Mouse (Mus musculus) heart, embryonic 14.5 days (tissue): Measurements from ENCODE around the gene Rgs14. TPM values are rescaled to one million over a fixed set of nuclear protein-coding genes. Genes with fewer than 3 reads are reported as not detected.
A peak's percentile ranks its signal among the peaks of the same experiment; 100 is the strongest.

Source experiments
- ATAC-seq: fragments of 200-750 bp; cut with Nextera tagmentation; 2 replicates; pipeline ENCODE4 v1.8.0; 2017; ENCODE audit warnings: low read depth, moderate TSS enrichment; ENCODE audit not compliant: insufficient number of reproducible peaks, insufficient read depth, low FRiP score
- H3K27ac ChIP-seq, 2 experiments: fragments of 200-500 bp in 1 of 2; fragments of 300-500 bp in 1 of 2; sonication (generic) in 1 of 2; replicated peaks in 1 of 2; 2 replicates each; pipeline ENCODE4 v1.5.1; 2012 to 2014; ENCODE audit warnings: low read depth in 2 of 2, low read length in 2 of 2, control low read depth in 1 of 2, mild to moderate bottlenecking in 1 of 2, mixed read lengths in 1 of 2; ENCODE audit not compliant: control insufficient read depth in 1 of 2, insufficient read depth in 1 of 2
- H3K27me3 ChIP-seq: fragments of 300-500 bp; sonication (generic); 2 replicates; pipeline ENCODE4 v1.6.1; 2014; ENCODE audit warnings: mild to moderate bottlenecking, low read length, control low read depth; ENCODE audit not compliant: control insufficient read depth, insufficient read depth
- H3K36me3 ChIP-seq: fragments of 300-500 bp; sonication (generic); 2 replicates; pipeline ENCODE4 v1.6.1; 2014; ENCODE audit warnings: mild to moderate bottlenecking, control low read depth, low read length, mixed read lengths; ENCODE audit not compliant: control insufficient read depth, insufficient read depth
- H3K4me1 ChIP-seq, 2 experiments: fragments of 200-500 bp in 1 of 2; fragments of 300-500 bp in 1 of 2; sonication (generic) in 1 of 2; 2 replicates each; pipeline ENCODE4 v1.6.1; 2012 to 2014; ENCODE audit warnings: low read length in 2 of 2, control low read depth in 1 of 2, mixed read lengths in 1 of 2; ENCODE audit not compliant: control insufficient read depth in 2 of 2, insufficient read depth in 2 of 2
- H3K4me2 ChIP-seq: fragments of 300-500 bp; sonication (generic); 2 replicates; pipeline ENCODE4 v1.6.1; 2014; ENCODE audit warnings: mild to moderate bottlenecking, low read length
- H3K4me3 ChIP-seq, 2 experiments: fragments of 200-500 bp in 1 of 2; fragments of 300-500 bp in 1 of 2; sonication (generic) in 1 of 2; 2 replicates each; pipeline ENCODE4 v1.5.1; 2012 to 2014; ENCODE audit warnings: low read length in 2 of 2, mild to moderate bottlenecking in 2 of 2, control low read depth in 1 of 2, low read depth in 1 of 2, moderate library complexity in 1 of 2; ENCODE audit not compliant: control insufficient read depth in 1 of 2, insufficient read depth in 1 of 2
- H3K9ac ChIP-seq: fragments of 300-500 bp; sonication (generic); 2 replicates; pipeline ENCODE4 v1.6.1; 2014; ENCODE audit warnings: mild to moderate bottlenecking, low read length
- H3K9me3 ChIP-seq: fragments of 300-500 bp; sonication (generic); 2 replicates; pipeline ENCODE4 v1.6.1; 2016; ENCODE audit warnings: low read length, control low read depth; ENCODE audit not compliant: control insufficient read depth
- WGBS: fragments of 180-500 bp; shearing (Covaris S2); extraction: QIAGEN DNeasy Blood & Tissue Kit; methylation state at CpG from one replicate; pipeline ENCODE4 v1.1.7; 2014; 5-methylcytosine and 5-hydroxymethylcytosine counted together
- polyA plus RNA-seq: library from polyadenylated mRNA; unstranded; fragments of >200 nt; fragmentation: Nextera tagmentation; extraction: Ambion mirVana; gene quantifications from 2 replicates; pipeline ENCODE4 v1.2.1, GENCODE M21; 2014

Rgs14 gene
- polyA plus RNA-seq, 1 experiment from 2014 or later: 0.45 TPM

DNA sequence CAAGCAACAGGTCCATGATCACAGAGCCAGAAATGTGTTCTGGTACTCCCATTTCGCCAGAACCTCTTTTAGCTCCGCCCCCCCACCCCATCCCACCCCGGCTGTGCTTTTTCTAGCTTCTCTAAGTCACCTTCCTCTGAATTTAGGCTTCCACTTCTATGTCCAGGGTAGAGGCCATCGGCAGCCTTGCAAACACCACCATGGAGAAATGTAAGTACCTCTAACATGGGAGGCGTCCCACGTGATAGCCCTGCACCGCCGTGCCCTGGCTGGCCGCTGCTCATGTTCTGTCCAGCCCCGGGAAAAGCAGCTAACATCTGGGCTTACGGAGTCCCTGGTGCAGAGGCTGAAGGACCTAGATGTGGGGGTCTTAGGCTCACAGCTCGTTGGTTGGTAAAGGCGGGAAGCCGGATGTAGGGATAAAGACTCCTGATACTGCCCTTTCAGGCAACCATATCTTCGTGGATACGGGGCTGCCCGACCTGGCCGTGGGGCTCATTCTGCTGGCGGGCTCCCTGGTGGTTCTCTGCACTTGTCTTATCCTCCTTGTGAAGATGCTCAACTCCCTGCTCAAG lies 39.1 kb downstream of the Rgs14 start:
- Histone ChIP-seq H3K27ac (no peak overlapping the region), H3K9me3 (no peaks in the 10 kb centered on the region), H3K4me2 (no peak overlapping the region), H3K4me3 (no peak overlapping the region), H3K9ac (no peak overlapping the region), H3K27me3 (peaks cover 53% of the 10 kb centered on the region), H3K36me3 (no peaks in the 10 kb centered on the region), H3K4me1 (no peaks in the 10 kb centered on the region)
- no peak for ATAC-seq
- WGBS: 75% methylated on average over 19 of the region's 19 CpGs

- H3K27ac ChIP-seq: no peak overlapping the region
- no peak overlapping the region for H3K9ac ChIP-seq
- H3K36me3 ChIP-seq: no peaks in the 10 kb centered on the region
- no peaks in the 10 kb centered on the region for H3K9me3 ChIP-seq
- 62% methylated on average over 7 of the region's 7 CpGs for WGBS
- no peak for ATAC-seq
- peaks cover 61% of the 10 kb centered on the region for H3K27me3 ChIP-seq
- peaks cover 0 to 5% of the 10 kb centered on the region in 2 experiments; a peak in 1 of 4 replicates for H3K4me1 ChIP-seq
- no peak overlapping the region for H3K4me2 ChIP-seq
- no peak overlapping the region for H3K4me3 ChIP-seq
Observed at GRCm38 (mm10) chr13:55411826-55412225, 42.3 kb downstream of the Rgs14 start.

GRCm38 (mm10) chr13:55412643-55413307 lies 43.2 kb downstream of the Rgs14 start:
- H3K9ac ChIP-seq: no peak overlapping the region
- H3K4me3 ChIP-seq: no peak overlapping the region
- no peaks in the 10 kb centered on the region for H3K9me3 ChIP-seq
- WGBS: 78% methylated on average over 13 of the region's 13 CpGs
- ATAC-seq: no peak
- H3K4me2 ChIP-seq: no peak overlapping the region
- H3K27ac ChIP-seq: no peak overlapping the region
- peaks cover 0 to 5% of the 10 kb centered on the region in 2 experiments; a peak in 1 of 4 replicates for H3K4me1 ChIP-seq
- H3K27me3 ChIP-seq: peaks cover 67% of the 10 kb centered on the region
- H3K36me3 ChIP-seq: no peaks in the 10 kb centered on the region

- H3K4me1 ChIP-seq: peaks cover 0 to 5% of the 10 kb centered on the region in 2 experiments; a peak in 1 of 4 replicates
- no peak for ATAC-seq
- no peaks in the 10 kb centered on the region for H3K36me3 ChIP-seq
- no peak overlapping the region for H3K27ac ChIP-seq
- 72% methylated on average over 12 of the region's 12 CpGs for WGBS
- H3K9ac ChIP-seq: no peak overlapping the region
- peaks cover 66% of the 10 kb centered on the region for H3K27me3 ChIP-seq
- no peaks in the 10 kb centered on the region for H3K9me3 ChIP-seq
- H3K4me2 ChIP-seq: no peak overlapping the region
- no peak overlapping the region for H3K4me3 ChIP-seq
Observed at GRCm38 (mm10) chr13:55413333-55413732, 43.8 kb downstream of the Rgs14 start.

DNA sequence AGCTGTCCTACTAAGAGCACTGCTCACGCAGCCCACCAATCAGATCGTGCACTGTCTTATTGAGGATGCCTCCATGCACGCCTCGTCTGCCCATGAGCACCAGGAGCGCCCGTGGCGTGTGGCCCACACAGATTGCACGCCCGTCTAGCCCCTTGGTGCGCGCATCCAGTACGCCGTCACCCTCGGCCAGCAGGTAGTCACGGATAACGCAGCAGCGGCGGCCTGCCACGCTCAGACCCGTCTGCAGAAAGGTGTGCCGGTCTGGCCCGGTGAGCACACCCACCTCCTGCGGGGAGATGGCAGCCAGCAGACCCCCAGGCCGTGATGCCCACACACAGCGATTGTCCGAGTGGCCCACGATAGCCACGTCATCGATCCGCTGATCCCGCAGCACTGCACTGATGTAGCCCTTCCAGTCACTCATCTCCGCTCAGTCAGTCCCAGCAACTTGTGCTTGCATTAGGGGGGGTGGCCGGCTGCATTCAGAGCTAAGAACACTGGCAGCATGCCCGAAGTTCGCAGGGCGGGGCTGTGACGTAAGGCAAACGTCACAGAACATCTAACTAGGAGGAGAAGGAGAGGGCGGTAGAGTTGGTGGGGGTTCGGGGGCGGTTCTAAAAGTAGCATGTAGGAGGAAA lies 45.3 kb downstream of the Rgs14 start, which contains the start of gene Pfn3:
Pfn3 (minus strand) TSS at position 490 of the 638 bp plus-strand sequence.
- Histone ChIP-seq H3K4me1 (peaks cover 0 to 5% of the 10 kb centered on the region in 2 experiments; a peak in 1 of 4 replicates), H3K4me2 (peak within 1 kb of the TSS; percentile 53), H3K4me3 (peak within 1 kb of the TSS; percentile 22 to 28), H3K9me3 (no peaks in the 10 kb centered on the region), H3K9ac (0 out of 2 replicates have a peak within 1 kb of the TSS, but pooled peaks have one; percentile 3), H3K27ac (no peak within 1 kb of the TSS), H3K36me3 (no peaks in the 10 kb centered on the region), H3K27me3 (peaks cover 72% of the 10 kb centered on the region)
- WGBS: 7% methylated on average over 41 of the region's 41 CpGs
- ATAC-seq: no peak

- no peak overlapping the region for H3K4me2 ChIP-seq
Observed at GRCm38 (mm10) chr13:55418004-55418403, 48.5 kb downstream of the Rgs14 start.

DNA sequence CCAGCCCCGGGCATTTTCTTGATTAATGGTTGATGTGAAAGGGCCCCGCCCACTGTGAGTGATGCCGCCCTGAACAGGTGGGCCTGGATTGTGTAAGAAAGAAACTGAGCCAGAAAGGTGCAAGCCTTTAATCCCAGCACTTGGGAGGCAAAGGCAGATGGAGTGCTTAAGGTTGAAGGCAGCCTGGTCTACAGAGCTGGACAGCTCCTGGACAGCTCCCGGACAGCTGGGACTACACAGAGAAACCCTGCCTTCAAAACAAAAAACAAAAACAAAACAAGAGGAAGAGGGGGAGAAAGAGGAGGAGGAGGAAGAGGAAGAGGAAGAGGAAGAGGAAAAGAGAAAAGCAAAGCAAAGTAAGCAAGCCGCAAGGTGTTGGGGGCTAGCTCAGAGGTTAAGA lies 49.6 kb downstream of the Rgs14 start:
- H3K4me2 ChIP-seq: no peak overlapping the region
- no peak overlapping the region for H3K9ac ChIP-seq
- no peaks in the 10 kb centered on the region for H3K9me3 ChIP-seq
- no peak for ATAC-seq
- H3K4me1 ChIP-seq: peaks cover 0 to 7% of the 10 kb centered on the region in 2 experiments; a peak in 2 of 4 replicates
- H3K27ac ChIP-seq: no peak overlapping the region
- 68% methylated on average over 5 of the region's 5 CpGs for WGBS
- H3K4me3 ChIP-seq: no peak overlapping the region
- H3K36me3 ChIP-seq: no peaks in the 10 kb centered on the region
- peaks cover 69% of the 10 kb centered on the region for H3K27me3 ChIP-seq

More at GRCm38 (mm10) chr13:55418004-55418403, 48.5 kb downstream of the Rgs14 start:
- no peak overlapping the region for H3K27ac ChIP-seq
- ATAC-seq: no peak
- H3K27me3 ChIP-seq: peaks cover 81% of the 10 kb centered on the region
- H3K9me3 ChIP-seq: no peaks in the 10 kb centered on the region
- no peak overlapping the region for H3K9ac ChIP-seq
- H3K4me1 ChIP-seq: peaks cover 0 to 7% of the 10 kb centered on the region in 2 experiments; a peak in 2 of 4 replicates
- no peak overlapping the region for H3K4me3 ChIP-seq
- H3K36me3 ChIP-seq: no peaks in the 10 kb centered on the region
- WGBS: 11% methylated on average over 12 of the region's 12 CpGs
